Mouse (Mus musculus): ENCODE measurements around the gene Emc8. TPM values are rescaled to one million over a fixed set of nuclear protein-coding genes. Genes with fewer than 3 reads are reported as not detected.

Gene Emc8
- polyA plus RNA-seq, 1 experiment from 2014 or later: 254 TPM

DNA sequence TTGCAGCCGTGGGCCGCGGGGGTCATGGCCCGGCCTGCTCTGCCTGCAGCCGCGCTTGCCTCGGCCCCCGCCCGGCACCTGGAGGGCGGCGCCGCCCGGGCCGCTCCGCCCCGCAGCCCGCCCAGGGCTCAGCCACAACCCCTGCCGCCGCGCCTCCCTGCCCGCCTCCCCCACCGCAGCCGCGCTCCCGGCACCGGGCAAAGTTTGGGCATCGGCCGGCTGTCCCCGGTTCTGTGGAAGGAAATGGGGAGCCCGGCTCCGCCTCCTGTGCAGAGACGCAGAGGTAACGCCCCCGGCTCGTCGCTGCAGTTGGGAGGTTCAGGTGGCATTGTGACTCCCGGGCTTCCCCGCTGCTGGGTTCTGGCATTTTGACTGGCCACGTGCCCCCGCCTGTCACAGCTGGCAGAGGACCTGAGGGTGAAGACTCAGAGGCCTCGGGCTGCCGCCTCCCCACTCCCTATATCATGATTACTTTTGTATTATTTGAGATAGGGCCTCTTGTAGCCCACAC is 34.0 kb downstream of the Emc8 start:
- WGBS: under 1% methylated on average over 41 of the region's 42 CpGs
- no peaks in the 10 kb centered on the region for H3K9me3 ChIP-seq
- H3K27me3 ChIP-seq: peaks cover 22% of the 10 kb centered on the region
- peak overlapping the region; percentile 72 for H3K9ac ChIP-seq
- H3K4me3 ChIP-seq: peak overlapping the region; percentile 57
- ATAC-seq (ENCODE audit: insufficient number of reproducible peaks, insufficient read depth, low FRiP score, low TSS enrichment, low read depth): peak; percentile 52; the same call in 1 of the 2 replicates
- no peaks in the 10 kb centered on the region for H3K36me3 ChIP-seq
- H3K4me1 ChIP-seq: peaks cover 32% of the 10 kb centered on the region
- no peak overlapping the region for H3K27ac ChIP-seq
- peak overlapping the region; percentile 85 for H3K4me2 ChIP-seq

DNA sequence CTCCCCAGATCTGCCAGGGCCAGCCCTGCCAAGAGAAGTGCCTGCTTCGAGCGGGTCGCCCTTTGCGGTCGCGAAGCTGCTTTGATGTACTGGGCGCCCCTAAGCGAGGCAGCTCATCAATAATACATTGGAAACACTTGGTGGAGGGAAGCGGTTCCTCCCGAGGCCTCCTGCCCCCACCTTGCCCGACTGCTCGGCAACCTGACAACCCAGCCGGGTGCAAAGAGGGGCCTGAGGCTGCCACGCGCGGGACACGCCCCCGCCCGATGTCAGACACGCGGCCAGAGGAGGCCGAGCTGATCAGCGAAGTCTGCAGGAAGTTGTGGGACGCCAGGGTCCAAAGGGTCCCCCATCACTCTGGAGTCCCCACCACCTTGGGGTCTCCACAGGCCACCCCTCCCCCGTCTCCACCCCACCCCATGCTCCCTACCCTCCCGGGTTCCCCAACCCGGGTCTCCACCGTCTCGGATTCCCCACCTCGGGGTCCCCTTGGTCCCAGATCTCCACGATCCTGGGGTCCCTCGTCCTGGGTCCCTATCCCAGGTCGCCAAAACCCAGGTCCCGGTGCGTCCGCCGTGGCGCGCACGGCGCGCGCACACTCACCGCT is 34.6 kb downstream of the Emc8 start:
- H3K9ac ChIP-seq: peak overlapping the region; percentile 72
- ATAC-seq (ENCODE audit: insufficient number of reproducible peaks, insufficient read depth, low FRiP score, low TSS enrichment, low read depth): no peak
- no peaks in the 10 kb centered on the region for H3K9me3 ChIP-seq
- no peak overlapping the region for H3K27ac ChIP-seq
- peak overlapping the region; percentile 85 for H3K4me2 ChIP-seq
- WGBS: under 1% methylated on average over 44 of the region's 44 CpGs
- H3K27me3 ChIP-seq: peaks cover 22% of the 10 kb centered on the region
- peaks cover 32% of the 10 kb centered on the region for H3K4me1 ChIP-seq
- H3K36me3 ChIP-seq: no peaks in the 10 kb centered on the region
- peak overlapping the region; percentile 57 for H3K4me3 ChIP-seq

DNA sequence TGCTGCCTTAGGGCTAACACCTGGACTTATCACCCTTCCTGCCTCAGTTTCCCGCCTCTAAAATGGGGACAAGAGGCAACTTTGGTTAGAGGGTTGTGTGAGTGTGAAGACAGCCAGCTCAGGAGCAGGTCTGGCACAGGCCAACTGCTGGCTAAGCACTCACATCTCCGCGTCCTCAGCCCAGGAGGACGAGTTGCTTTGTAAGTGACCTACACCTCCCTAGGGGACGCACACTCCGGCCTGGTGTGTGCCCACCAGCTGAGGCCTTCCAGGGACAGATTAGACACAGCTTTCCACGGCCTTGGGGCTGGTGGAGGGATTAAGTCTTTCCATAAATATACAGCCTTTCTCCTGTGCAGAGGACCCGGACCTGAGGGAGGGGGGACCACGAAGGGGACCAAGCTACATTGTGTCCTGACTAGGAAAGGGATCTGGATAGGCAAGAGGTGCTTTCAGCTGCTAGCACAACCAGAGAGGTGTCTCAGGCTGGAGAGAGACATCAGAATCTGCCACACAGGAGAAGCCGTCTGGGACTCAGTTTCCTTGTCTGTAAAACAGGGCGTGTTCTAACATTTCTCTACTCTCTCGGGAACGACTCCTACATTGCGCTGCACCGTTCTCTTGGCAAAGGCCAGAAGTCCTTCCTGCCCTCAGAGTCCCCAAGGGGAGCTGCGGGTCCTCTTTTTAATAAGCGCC is 35.3 kb downstream of the Emc8 start:
- H3K4me3 ChIP-seq: peak overlapping the region; percentile 57
- peak overlapping the region; percentile 72 for H3K9ac ChIP-seq
- H3K36me3 ChIP-seq: no peaks in the 10 kb centered on the region
- H3K9me3 ChIP-seq: no peaks in the 10 kb centered on the region
- peak overlapping the region; percentile 85 for H3K4me2 ChIP-seq
- no peak overlapping the region for H3K27ac ChIP-seq
- 28% methylated on average over 17 of the region's 17 CpGs for WGBS
- H3K4me1 ChIP-seq: peaks cover 32% of the 10 kb centered on the region
- H3K27me3 ChIP-seq: peaks cover 22% of the 10 kb centered on the region
- ATAC-seq (ENCODE audit: insufficient number of reproducible peaks, insufficient read depth, low FRiP score, low TSS enrichment, low read depth): no peak

DNA sequence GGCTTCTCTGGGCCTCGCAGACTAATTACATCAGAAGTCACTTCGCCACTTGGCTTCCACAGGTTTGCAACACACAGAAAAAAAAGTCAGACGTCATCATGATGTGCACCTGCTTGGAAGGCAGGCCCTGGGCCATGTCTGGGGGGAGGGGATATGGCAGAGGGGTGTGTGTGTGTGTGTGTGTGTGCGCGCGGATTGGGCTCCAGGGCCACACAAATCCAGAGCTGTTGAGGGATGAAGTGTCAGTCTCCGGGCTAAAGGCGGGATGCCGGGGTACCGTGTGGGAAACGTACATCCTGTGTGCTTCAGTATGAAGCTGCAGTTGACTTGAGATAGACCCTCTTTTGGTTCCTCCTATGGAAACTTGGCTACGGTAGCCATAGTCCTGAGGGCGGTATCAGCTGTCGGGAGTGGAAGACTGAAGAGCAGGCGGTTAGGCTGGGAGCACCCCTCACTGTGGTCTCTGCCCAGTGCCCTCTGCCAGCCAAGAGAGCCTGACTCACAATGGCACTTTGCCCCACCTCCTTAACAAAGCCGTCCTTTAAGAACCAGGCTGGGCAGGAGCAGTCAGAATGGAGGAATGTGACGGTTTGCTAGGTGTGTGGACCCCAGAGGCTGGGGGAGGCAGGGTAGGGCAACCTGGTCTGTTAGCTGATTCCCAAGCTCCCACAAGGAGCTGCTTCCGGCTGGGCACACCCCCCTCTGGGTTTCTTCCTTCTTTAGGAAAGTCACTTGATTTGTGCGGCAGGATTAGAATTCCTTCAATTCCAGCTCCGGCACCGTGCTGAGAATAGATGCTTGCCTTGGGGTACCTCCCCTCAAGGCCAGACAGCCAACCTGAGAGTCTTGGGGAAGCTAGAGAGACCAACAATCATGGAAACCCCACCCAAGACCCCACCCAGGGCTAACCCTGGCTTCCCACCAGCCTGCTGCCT is 36.7 kb downstream of the Emc8 start:
- WGBS: 66% methylated on average over 21 of the region's 21 CpGs
- Histone ChIP-seq H3K4me2 (no peak overlapping the region), H3K9ac (no peak overlapping the region), H3K4me1 (peaks cover 32% of the 10 kb centered on the region), H3K4me3 (no peak overlapping the region), H3K27ac (peak overlapping the region; percentile 22; the same call in 1 of the 2 replicates), H3K36me3 (no peaks in the 10 kb centered on the region), H3K9me3 (no peaks in the 10 kb centered on the region), H3K27me3 (peaks cover 22% of the 10 kb centered on the region)
- no peak for ATAC-seq (ENCODE audit: insufficient number of reproducible peaks, insufficient read depth, low FRiP score, low TSS enrichment, low read depth)

DNA sequence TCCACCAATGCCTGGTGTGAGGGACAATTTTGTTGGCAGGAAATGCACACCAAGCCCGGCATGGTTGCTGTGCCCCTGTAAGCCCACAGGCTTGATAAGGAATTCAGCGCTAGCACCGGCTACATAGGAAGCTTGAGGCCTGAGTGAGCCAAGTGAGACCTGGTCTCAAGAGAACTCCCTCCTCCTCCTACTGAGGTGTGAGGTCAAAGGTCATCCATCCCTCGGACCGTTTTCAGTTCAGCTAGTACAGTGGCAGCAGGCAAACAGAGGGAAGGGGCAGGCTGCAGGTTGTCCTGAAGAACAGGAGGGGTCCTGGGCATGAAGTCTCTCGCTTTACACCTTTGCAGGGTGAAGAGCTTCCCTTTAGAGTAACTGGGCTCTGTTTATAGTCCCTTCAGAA is 37.5 kb downstream of the Emc8 start:
- no peak overlapping the region for H3K4me2 ChIP-seq
- no peaks in the 10 kb centered on the region for H3K36me3 ChIP-seq
- no peaks in the 10 kb centered on the region for H3K9me3 ChIP-seq
- peaks cover 32% of the 10 kb centered on the region for H3K4me1 ChIP-seq
- H3K9ac ChIP-seq: no peak overlapping the region
- H3K27ac ChIP-seq: no peak overlapping the region
- no peak overlapping the region for H3K4me3 ChIP-seq
- H3K27me3 ChIP-seq: peaks cover 22% of the 10 kb centered on the region
- 53% methylated on average over 6 of the region's 6 CpGs for WGBS
- ATAC-seq (ENCODE audit: insufficient number of reproducible peaks, insufficient read depth, low FRiP score, low TSS enrichment, low read depth): no peak

DNA sequence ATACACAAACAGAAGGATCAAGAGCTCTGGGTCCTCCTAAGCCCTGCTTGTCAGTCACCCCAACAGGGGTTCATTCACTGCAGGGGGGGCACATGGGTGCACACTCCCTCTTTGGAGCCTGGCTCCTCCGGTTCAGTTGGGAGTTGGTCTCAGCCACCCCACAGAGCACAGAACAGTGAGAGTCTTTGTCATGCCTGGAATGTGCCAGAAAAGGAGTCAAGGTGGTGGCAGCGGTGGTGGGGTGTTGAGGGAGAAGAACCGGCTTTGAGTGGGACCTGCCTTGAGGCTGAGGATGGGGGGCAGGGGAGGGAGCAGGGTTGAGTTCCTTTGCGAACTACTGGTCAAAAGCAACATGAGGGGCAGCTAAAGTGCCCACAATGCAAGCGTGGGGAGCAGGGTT is 38.3 kb downstream of the Emc8 start:
- H3K9me3 ChIP-seq: no peaks in the 10 kb centered on the region
- peaks cover 32% of the 10 kb centered on the region for H3K4me1 ChIP-seq
- H3K27me3 ChIP-seq: peaks cover 17% of the 10 kb centered on the region
- H3K36me3 ChIP-seq: no peaks in the 10 kb centered on the region
- no peak overlapping the region for H3K4me3 ChIP-seq
- H3K9ac ChIP-seq: no peak overlapping the region
- 35% methylated on average over 5 of the region's 5 CpGs for WGBS
- no peak overlapping the region for H3K27ac ChIP-seq
- H3K4me2 ChIP-seq: no peak overlapping the region
- ATAC-seq (ENCODE audit: insufficient number of reproducible peaks, insufficient read depth, low FRiP score, low TSS enrichment, low read depth): no peak

DNA sequence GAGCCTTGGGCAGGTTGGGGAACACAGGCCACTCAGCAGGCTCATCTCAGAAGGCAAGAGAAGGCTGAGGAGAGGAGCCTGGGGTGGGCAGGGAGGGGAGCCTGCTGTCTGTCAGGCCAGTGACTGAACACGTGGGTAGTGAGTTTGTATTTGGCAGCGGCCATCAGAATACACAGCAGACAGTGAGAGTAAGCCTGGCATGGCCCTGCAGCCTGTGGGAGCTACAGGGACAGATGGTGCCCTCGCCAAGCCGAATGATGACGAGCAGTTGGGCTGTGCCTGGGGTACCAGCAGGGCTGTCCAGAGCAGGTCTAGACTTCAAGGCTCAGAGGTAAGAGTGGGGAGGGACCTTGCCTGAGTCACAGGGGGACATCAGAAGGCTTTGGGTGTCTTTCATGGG is 41.1 kb downstream of the Emc8 start:
- Histone ChIP-seq H3K4me2 (no peak overlapping the region), H3K36me3 (no peaks in the 10 kb centered on the region), H3K4me3 (no peak overlapping the region), H3K4me1 (peaks cover 18% of the 10 kb centered on the region), H3K9ac (no peak overlapping the region), H3K9me3 (no peaks in the 10 kb centered on the region), H3K27ac (no peak overlapping the region), H3K27me3 (no peaks in the 10 kb centered on the region)
- no peak for ATAC-seq (ENCODE audit: insufficient number of reproducible peaks, insufficient read depth, low FRiP score, low TSS enrichment, low read depth)
- WGBS: 94% methylated on average over 5 of the region's 5 CpGs

DNA sequence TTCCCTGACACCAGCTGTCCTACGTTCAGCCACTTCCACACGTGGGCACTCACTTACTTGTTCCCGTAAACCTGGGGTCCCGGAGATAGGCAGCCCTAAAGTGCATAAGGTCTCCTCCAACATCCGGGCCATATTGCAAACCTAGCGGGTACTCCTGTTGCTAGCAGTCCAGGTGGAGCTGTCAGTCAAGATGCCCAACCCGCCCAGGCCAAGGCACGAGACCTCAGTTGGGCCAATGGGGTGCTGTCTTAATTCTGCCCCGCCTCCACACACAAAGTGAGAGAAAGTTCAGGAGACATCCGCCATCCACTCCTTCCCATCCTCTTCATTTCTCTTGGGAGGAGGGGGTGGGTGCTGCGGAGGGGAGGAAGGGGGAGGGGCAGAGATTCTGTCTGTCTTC is 41.9 kb downstream of the Emc8 start:
- Histone ChIP-seq H3K27ac (no peak overlapping the region), H3K36me3 (no peaks in the 10 kb centered on the region), H3K4me3 (no peak overlapping the region), H3K9ac (no peak overlapping the region), H3K27me3 (no peaks in the 10 kb centered on the region), H3K4me2 (no peak overlapping the region), H3K9me3 (no peaks in the 10 kb centered on the region), H3K4me1 (peaks cover 14% of the 10 kb centered on the region)
- WGBS: 53% methylated on average over 11 of the region's 11 CpGs
- ATAC-seq (ENCODE audit: insufficient number of reproducible peaks, insufficient read depth, low FRiP score, low TSS enrichment, low read depth): no peak

DNA sequence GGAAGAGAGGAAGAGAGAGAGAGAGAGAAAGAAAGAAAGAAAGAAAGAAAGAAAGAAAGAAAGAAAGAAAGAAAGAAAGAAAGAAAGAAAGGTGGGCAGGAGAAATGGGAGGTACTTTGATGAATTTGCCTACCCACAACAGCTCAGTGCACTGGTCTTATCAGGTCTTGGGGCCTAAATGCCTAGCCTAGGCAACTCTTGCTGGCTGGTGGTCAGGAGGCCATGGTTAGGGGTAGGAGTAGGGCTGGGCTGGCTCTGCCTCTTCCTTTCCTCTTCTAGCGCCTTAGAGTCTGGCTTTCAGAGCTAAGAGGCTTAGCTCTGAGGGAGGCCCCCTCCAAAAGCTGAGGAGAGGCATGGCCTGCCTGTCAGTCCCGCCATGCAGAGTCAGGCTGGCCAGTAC is 44.8 kb downstream of the Emc8 start:
- WGBS: 35% methylated on average over 2 of the region's 2 CpGs
- H3K4me2 ChIP-seq: no peak overlapping the region
- H3K9me3 ChIP-seq: no peaks in the 10 kb centered on the region
- H3K4me3 ChIP-seq: no peak overlapping the region
- no peak for ATAC-seq (ENCODE audit: insufficient number of reproducible peaks, insufficient read depth, low FRiP score, low TSS enrichment, low read depth)
- no peaks in the 10 kb centered on the region for H3K27me3 ChIP-seq
- no peak overlapping the region for H3K27ac ChIP-seq
- H3K9ac ChIP-seq: no peak overlapping the region
- 0 out of 2 replicates have a peak, but pooled peaks cover 4% of the 10 kb centered on the region for H3K4me1 ChIP-seq
- no peaks in the 10 kb centered on the region for H3K36me3 ChIP-seq

DNA sequence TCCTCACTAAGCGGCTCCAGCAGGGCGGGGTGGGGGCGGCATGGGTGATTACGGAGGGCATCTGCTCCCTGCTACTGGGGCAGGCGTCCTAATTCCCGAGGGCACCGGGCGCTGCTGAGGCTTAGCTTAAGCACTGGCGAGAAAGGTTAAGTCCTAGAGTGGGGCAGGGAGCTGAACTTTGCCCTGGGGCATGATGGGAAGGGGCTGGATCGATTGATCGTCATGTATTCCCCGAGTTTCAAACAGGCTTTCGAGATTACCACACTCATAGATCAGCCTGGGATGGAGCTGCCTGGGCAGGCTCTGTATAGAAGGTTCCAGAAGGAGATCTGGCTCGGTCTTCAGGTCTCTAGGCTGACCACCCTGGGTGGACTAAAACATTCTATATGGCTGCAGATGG is 46.2 kb downstream of the Emc8 start:
- Histone ChIP-seq H3K4me2 (no peak overlapping the region), H3K27me3 (no peaks in the 10 kb centered on the region), H3K9me3 (no peaks in the 10 kb centered on the region), H3K9ac (no peak overlapping the region), H3K36me3 (no peaks in the 10 kb centered on the region), H3K4me3 (no peak overlapping the region), H3K27ac (no peak overlapping the region), H3K4me1 (peaks cover 14% of the 10 kb centered on the region)
- ATAC-seq (ENCODE audit: insufficient number of reproducible peaks, insufficient read depth, low FRiP score, low TSS enrichment, low read depth): no peak
- WGBS: 65% methylated on average over 14 of the region's 14 CpGs

DNA sequence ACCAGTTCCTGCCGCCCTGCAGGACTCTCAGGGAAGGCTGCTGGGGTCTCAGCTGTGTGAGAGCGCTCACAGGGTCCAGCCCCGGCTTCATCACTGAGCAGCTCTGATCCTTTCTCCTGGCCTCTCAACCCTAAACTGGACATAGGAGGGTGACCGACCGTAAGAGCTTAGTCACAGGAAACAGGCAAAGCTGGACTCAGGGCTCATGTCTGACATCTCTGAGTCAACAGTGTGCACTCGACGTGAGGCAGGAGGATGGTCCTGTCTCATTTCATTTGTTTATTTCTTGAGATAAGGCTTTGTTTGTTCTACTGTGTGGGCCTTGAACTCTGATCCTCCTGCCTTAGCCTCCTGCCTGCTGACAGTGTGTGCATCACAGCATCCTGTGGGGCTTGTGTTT is 47.9 kb downstream of the Emc8 start:
- H3K4me1 ChIP-seq: peaks cover 24% of the 10 kb centered on the region
- 47% methylated on average over 7 of the region's 7 CpGs for WGBS
- no peaks in the 10 kb centered on the region for H3K36me3 ChIP-seq
- no peak overlapping the region for H3K4me2 ChIP-seq
- ATAC-seq (ENCODE audit: insufficient number of reproducible peaks, insufficient read depth, low FRiP score, low TSS enrichment, low read depth): no peak
- H3K4me3 ChIP-seq: no peak overlapping the region
- H3K9me3 ChIP-seq: no peaks in the 10 kb centered on the region
- no peak overlapping the region for H3K9ac ChIP-seq
- no peak overlapping the region for H3K27ac ChIP-seq
- H3K27me3 ChIP-seq: no peaks in the 10 kb centered on the region
